Mouse (Mus musculus): ENCODE measurements around the gene Hoxd10.

Gene Hoxd10

DNA sequence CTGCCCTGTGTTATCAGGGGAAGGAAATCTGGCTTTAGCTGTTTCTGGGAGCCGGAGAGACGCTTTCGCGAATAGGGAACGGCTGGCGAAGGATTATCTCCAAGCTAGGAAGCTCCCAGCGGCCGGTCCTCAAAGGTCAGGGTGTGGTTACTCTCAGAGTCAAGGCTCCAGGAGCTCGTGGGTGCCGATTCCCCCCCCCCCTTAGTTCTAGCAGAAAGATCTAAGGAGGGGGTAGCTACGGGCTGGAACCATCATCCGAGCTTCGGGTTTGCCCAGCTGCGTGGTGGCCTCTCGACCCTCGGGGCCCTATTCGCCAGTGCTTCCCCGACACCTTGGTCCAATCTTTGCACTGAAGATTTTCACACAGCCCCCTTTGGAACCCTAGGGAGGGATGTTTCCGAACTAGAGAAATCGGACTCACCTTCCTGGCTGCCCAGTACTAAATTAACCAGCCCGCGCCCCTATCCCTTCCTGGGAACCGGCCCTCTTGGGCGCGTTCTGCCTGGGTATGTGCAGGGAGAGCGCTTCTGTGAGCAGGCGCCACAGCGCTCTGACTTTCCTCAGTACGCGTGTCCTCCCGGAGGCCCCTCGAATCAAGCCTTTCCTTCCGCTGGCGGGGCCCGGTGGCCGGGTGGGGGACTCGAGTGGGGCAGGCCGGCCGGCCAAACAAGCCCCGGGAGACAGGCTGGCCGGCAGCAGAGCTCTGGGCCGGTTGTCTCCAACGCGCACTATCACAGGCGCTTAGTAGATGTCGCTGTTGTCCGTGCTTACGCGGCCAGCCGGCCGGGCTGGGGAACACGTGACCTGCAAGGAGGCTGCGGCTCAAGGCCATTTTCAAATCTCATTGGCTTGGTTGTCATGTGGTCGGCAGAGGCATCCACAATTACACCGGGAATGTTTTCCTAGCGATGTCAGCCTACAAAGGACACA, at the start of gene Hoxd10:
Hoxd10 (plus strand) TSS at position 903 of the 930 bp plus-strand sequence.
- no peak for DNase-seq (ENCODE audit: low spot score in 2 of 2)

DNA sequence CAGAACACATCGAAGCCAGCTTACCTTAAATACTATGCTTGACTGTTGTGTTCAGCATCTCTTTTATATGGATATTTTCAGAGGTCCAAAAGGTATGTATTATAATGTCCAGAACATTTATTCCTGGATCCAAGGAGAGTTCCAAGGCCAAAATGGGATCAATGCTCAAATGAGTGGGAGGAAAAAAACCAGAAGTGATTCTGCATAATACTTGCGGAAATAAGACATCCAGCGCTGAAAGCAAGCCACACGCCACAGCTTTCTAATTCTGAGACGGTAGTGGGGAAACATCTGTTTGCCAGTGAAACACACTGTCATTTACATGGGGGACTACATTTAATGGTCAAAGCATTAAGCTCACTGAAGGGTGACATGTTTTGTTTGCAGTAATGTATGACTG, 49.3 kb upstream of the Hoxd10 start:
- no peak for DNase-seq (ENCODE audit: low spot score in 2 of 2)

DNA sequence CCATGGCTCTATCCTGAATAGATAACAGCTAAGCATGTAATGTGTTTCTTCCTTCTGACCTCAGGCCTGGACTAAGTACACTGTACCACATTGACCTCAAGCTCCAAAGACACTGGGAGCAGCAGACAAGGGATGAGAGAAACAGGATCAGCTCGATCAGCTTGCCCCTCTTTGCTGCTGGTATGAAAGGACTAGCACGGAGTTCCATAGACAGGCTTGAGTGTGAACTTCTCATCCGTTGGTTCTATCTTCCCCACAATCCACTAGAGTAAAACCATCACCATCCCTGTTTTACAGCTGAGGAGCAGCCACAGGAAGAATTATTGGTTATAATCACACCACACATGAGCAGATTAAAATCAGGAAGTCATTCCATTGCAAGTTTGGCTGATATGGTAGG, 46.1 kb upstream of the Hoxd10 start:
- DNase-seq (ENCODE audit: low spot score in 2 of 2) = no peak

DNA sequence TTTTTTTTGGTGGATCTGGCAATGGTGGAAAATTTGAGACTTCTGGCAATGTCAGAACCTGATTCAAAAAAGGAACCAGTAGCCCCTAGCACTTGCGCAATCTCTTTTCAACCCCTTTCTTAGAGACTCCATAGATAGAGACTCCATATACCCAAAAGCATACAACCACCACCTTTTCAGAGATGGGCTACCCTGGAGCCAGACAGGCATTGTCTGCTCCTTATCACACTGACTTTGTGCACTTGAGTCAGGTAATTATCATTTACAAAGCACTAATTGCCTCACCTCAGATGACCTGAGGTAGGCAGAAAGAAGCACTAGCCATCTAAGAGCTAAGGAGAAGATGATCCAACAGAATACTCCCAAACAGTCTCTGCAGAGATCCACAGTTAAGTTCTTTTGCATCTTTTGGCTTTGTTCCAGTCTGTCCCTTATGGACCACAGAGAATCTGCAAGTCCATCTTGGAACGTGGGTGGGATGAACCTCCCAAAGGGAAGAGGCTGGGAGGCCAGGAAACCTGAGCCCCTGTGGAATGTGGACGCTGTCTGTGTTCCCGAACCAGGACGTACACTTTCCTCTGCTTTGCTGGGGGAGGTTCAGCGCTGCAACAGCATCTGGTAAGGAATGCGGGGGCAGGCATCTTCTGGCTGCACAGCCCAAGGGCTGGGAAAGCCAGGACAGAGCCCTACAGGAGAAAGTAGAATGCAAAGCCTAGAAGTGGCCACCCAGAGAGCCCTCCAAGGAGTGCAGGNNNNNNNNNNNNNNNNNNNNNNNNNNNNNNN, 44.5 kb upstream of the Hoxd10 start:
- no peak for DNase-seq (ENCODE audit: low spot score in 2 of 2)

DNA sequence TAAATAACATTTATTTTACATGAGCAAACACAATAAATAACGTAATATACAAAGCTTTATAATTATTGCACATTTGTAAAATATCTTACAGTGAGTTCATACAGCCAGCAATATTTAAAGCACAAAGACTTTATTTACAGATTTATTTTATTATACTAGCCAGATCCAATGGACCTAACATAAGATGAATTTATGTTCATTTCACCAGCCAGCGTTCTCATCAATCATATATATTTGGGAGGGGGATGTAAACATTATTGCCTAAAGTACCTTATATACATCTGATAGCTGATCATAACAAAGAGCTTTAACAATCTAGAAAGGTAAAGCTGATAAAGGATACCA, 38.8 kb upstream of the Hoxd10 start:
- no peak for DNase-seq (ENCODE audit: low spot score in 2 of 2)

DNA sequence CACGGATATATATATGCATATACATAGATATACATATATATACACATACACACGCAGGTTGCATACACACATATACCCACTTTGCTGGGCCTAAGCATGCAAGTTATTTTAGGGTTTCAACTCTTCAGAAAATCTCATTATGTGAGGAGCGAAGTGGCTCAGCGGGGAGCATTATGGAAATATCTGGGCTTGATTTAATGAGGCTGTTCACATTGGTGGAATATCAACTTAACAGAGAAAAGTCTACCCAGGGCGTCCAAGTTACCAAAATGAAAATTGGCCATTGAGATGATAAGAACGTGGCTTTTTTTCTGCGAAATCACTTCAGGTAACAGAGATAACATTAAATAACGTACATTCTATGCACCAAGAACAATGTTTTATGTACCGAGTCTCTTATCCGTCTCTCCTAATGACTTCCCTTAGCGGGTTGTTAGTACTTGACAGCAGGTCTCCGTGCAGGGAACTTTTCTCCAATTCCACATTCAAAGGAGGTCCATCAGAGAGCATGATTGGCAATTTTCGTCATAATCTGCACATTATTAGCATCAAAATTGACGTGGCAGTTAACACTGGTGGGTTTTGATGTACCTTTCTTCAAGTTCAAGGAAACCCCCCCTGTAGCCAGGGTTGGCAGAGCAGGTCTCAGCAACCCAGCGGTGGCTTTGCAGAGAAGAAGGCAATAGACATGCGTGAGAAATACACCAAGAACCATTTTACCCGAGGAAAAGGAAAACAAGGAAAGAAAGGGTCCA, 37.8 kb upstream of the Hoxd10 start:
- DNase-seq (ENCODE audit: low spot score in 2 of 2) = no peak

DNA sequence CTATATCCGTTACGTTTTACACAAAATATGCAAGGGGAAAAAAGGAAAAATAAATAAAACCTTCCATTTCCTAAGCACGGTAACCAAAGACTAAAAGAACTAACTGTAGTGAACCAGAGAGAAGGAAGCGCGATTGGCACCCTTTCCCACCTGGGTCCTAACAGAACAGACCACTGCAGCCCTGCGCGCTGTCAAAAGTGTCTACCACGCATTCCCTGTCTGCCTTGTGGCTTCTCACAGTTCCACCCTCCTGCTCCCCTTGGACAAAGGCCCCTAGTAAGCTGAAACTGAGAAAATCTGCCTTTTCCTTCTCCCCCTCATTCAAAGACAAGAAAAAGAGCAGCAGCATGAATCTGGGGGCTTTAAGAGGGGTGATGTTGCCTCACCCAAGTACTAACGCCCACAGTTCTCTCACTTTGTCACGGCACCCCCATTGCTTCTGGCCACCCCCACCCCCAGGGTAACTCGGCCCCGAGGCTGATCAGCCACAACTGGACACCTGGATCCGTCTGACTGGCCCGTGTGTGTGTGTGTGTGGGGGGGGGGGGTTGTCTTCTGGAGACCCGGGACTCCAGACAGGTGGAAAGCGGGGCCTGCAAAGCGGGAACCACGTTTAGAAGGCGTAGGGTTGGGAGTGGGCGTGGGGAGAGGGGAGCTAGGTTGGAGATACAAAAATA, 36.8 kb upstream of the Hoxd10 start:
- no peak for DNase-seq (ENCODE audit: low spot score in 2 of 2)

DNA sequence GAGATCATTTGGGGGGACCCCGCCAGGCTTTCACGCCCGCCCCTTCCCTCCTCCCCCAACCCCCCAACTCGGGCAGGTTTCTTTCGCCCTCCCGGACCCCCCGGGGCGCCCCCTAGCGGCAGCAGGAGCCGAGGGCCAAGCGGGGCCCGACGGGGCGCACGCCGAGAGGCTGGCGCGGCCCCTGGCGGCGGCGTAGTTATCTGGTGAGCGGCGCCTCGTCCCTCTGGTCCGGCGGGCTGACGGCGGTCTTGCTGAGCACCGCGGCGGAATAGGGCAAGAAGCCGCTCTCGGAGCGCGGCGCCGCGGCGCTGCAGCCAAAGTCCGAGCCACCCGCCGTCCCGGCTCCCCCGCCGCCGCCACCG, 36.3 kb upstream of the Hoxd10 start:
- DNase-seq (ENCODE audit: low spot score in 2 of 2) = no peak

DNA sequence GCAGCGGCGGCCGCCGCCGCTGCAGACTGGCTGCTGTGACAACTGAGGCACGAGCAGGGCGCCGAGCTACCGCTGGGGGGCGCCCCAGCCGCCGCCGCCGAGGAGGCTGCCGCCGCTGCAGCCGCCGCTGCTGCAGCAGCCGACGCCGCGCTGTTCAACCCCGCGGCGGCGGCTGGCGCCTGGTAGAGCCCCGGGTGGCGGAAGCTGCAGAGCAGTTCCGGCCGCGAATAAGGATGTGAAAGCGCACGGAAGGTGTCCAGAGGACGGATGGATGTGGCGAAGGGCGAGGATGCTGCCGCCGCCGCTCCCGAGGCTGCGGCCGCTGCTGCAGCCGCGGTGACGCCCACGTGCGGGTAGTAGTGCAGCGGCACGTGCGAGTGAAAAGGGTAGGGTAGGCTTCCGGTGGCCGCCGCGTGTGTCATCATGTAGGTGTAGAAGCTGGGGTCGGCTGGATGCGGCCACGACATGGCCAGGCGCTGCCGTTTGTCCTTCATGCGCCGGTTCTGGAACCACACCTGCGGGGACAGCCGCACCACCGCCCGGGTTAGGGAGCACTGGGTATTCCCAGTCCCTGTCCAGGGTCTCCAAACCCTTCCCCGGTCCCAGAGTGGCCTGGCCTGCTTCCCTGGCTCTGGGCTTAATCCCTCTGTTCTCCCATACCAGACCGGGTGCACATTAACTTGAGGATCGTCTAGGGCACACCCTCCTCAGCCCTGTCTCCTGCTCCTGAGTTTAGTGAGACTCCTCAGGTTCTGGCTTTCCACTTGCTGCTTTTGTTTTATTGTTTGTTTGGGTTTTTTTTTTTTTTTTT, 35.7 kb upstream of the Hoxd10 start:
- no peak for DNase-seq (ENCODE audit: low spot score in 2 of 2)

DNA sequence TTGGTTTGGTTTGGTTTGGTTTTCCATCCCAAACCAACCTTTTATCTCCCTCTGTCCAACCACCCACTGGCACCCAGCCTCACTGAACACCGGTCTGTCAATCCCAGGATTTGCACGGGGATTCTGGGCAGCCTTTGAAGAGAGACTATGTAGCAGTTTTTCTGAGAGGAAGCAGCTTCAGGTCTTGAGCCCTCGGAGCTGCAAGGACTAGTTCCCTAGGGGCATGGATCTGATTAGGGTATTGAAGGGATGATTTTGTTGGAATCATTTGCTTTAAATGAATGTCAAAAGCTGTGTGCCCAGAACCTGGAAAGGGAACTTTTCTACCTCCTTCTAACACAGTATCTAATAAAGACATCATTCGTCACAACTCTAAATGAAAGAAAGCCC, 35.1 kb upstream of the Hoxd10 start:
- no peak for DNase-seq (ENCODE audit: low spot score in 2 of 2)

DNA sequence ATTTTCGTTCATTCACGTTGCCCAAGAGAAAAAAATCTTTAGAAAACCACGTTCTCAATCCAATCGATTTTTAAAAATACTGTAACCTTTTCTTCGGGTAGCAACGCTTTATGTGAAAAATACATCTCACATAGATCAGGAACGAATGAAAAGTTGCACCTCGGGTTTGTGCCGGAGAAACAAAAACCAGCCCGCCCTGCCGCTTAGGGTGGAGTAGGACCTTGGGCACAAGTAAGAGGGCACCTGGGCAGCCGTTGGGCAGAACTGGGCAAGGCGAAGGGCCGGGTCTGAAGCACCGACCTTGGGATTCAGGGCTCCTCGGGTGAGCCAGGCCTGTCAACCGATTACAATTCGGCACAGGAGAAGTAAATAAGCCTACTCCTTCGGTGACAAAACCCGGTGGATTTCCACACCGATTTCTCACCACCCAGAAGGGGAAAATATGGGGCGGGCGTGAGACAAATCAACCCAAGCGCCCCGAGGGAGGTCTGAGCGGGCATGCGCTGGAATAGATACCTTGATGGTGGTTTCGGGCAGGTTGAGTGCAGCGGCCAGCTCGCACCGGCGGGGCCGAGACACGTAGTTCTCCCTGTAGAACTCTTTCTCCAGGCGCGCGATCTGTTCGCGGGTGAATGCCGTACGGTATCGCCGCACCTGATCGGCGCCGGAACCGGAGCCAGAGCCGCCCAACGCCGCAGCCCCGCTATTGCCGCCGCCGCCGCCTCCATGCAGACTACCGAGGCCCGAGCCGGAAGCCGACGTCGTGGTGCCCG, 34.3 kb upstream of the Hoxd10 start:
- no peak for DNase-seq (ENCODE audit: low spot score in 2 of 2)

DNA sequence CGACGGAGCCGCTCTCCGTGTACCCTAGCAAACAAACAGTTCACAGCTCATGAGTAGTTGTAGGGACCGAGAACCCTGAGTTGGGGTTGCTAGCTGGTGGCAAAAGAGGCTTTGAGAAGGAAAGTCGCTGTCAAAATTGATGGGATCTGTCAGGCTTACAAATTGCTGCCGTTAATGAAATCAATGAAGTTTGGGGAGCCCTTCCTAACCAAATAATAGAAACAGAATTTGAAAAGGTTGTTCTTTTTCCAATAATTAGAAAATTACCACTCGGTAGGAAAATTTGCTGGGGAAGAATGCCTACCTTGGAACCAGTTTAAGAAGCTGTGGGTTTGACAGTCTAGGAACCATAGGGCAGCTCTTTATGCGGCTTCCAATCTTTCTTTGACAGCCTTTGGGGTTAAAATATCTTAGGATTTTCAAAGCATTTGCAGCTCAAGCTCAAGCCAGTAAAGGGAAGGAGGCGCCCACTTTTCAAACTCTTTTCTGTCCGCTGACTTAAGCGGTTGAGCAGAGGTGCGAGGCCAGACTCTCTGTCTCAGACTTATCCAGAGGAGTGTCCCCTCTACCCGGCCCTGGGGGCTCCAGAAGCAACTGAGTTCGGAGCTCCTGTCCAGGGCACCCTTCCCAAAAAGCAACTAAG, 33.6 kb upstream of the Hoxd10 start:
- DNase-seq (ENCODE audit: low spot score in 2 of 2) = no peak

DNA sequence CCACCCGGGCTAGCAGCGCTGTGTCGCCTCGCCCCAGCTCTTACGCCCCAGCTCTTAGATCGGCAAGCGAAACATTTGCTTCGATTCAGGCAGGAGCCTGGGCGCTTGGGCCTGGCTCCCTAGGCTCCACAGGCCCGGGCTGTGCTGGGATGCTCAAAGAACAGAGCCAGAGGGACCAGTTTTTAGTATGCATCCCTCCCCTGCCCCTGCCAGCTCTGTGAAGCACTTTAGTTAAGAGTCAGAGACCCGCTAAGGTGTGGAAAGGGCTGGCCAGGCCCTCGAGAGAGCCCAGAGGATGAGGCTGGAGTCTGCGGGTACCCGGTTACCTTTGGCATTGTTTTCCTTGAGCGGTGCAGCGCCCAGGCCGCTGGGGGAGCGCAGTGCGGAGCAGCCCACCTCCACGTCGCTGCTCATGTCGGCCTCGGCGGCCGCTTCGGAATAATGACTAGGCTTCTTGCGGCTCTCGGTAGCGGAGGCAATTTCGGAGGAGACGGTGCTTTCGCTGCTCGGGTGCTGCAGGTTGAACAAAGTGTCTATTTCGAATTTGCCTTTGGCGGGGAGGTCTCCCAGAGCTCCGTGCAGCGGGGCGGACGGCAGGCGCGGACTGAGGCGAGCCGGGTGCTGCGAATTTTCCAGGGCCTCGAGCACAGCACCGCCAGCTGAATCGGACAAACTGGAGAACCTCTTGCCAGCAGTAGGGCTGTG, 32.9 kb upstream of the Hoxd10 start:
- no peak for DNase-seq (ENCODE audit: low spot score in 2 of 2)

DNA sequence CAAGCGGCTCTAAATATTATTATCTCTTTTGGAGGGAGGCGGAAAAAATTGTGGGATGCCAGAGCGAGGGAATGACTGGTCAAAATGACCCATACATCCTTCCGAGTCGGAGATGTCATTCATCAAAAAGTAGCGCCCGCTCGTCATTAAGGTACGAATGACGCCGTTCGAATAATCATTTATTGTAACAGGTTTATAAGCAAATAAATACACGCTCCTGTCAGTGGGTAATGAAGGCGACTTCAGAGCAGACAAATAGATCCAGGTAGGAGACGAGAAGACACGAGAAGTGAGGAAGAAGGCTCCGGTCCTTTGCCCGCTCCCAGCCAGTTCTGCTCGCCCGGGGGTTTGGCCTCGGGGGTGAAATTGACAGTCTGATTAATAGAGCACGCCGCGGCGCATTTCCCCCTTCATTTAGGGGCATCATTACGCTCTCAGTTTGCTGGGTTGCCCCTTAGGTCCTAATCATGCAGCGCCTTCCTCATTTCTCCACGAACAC, 32.2 kb upstream of the Hoxd10 start, which contains the start of gene Evx2:
Evx2 (minus strand) TSS at position 51 of the 499 bp plus-strand sequence.
- DNase-seq (ENCODE audit: low spot score in 2 of 2) = no peak

DNA sequence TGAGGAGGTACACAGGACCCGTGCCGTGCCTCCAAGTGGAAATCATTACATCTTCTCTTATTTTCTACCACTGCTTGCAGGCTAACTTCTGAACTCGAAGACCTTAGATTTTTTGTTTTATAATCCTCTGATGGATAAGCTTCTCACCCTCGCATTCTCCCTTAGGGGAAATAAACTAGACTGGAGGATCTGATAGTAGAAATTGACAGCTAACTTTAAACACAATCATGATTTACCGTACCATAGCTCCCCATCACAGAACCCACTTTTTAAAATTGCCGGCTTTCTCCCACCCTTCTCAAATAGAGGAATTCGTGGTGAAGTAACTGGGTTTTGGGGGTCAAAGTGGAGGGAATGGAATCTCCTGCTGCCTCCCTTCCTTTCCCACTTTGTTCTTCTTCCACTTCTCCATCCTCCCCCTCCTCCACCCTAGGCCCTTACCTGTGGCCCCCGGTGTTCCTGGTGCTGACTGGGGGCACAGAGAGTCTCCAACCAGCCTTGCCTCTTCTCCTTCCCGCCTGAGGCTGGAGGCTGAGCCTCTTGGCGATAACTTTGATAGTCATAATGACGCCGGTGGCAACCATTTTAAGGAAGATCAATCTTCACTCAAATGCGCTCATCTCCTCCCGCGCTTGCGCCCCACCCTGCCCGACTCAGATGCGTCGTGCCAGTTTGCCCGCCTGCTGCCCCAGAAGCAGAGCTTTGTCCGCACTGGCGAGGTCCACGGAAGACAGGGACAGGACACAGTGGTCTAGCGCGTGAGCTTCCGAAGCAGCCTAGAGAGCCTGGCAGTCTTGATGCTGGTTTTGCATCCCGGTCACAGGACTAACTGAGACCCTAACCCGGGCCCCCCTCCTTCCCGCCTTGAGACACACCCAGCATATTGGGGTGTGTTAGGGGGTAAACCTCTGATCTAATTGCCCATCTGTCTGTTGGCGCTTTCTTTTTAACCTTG, 31.0 kb upstream of the Hoxd10 start:
- no peak for DNase-seq (ENCODE audit: low spot score in 2 of 2)

DNA sequence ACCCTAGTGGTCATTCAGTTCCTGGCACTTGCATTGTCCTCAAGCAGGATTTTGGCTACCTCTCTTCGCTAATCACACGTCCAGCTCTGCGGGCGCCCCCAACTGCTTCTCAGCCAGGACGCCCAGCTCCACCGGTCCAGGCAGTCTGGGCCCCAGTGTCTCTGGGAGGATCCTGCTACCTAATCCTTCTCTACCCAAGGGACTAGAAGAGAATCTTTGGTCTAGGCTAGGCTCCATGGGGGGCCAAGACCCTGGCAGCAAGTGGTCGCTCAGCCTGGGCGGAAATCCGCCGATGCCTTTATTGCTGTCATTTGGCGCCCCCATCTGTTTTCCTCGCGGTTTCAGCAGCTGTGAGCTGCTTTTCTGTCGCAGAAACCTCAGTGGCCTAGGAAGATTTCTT, 30.0 kb upstream of the Hoxd10 start:
- no peak for DNase-seq (ENCODE audit: low spot score in 2 of 2)

DNA sequence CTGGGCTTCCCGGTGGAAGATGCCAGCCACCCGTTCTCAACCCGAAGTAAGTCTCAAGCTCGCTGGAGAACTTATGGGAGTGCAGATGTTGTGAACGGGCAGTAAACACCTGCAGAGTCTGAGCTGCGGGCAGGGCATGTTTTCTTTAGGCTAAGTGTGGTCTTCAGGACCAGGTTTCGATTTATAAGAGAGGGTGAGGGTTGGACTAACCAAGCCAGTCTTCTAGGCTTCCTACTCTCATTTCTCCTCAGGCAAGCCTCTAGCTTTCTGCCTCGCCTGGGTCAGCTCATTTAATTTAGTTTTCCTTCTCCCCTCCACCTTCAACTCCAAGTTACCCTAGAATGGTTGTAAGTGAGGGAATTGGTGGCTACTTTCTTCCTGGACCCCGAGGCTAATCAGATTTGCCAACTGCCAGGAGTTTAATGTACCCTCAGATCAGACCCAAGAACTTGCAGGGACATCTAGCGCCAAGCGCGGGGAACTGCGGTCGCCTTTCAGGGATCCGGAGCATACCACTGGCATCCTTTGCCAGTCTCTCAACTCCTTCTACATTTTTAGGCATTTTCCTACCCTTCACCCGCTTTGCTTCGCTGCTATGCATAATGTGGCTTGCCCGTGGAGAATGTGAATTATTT, 28.3 kb upstream of the Hoxd10 start:
- DNase-seq (ENCODE audit: low spot score in 2 of 2) = peak in 1 of 2 experiments; percentile 69
